Mouse (Mus musculus): ENCODE results near the gene Mgat4d. TPM values are rescaled to one million over a fixed set of nuclear protein-coding genes. Genes with fewer than 3 reads are reported as not detected.

Gene Mgat4d
- polyA plus RNA-seq, 1 experiment from 2014 or later, result not detected

- H3K9me3 ChIP-seq (replicated peaks; ENCODE audit: control insufficient read depth, low read length), result no peaks in the 10 kb centered on the region
- H3K27me3 ChIP-seq (replicated peaks; ENCODE audit: control insufficient read depth, insufficient read depth, low read length), result no peaks in the 10 kb centered on the region
- H3K27ac ChIP-seq (ENCODE audit: low read depth, low read length), result no peak overlapping the region
- DNase-seq (ENCODE audit: low spot score) (no peak), ATAC-seq (no peak)
- WGBS, result 77% methylated on average over 4 of the region's 4 CpGs
- no peak overlapping the region for H3K4me3 ChIP-seq (ENCODE audit: low read depth, low read length)
- H3K4me1 ChIP-seq (ENCODE audit: control insufficient read depth, insufficient read depth, low read length), result no peaks in the 10 kb centered on the region
- H3K9ac ChIP-seq (ENCODE audit: low read length), result no peak overlapping the region
- H3K4me2 ChIP-seq (ENCODE audit: low read length), result no peak overlapping the region
- H3K36me3 ChIP-seq (ENCODE audit: control insufficient read depth, insufficient read depth, low read length), result no peaks in the 10 kb centered on the region
Observed at GRCm38 (mm10) chr8:83380141-83380540, 31.9 kb downstream of the Mgat4d start.

DNA sequence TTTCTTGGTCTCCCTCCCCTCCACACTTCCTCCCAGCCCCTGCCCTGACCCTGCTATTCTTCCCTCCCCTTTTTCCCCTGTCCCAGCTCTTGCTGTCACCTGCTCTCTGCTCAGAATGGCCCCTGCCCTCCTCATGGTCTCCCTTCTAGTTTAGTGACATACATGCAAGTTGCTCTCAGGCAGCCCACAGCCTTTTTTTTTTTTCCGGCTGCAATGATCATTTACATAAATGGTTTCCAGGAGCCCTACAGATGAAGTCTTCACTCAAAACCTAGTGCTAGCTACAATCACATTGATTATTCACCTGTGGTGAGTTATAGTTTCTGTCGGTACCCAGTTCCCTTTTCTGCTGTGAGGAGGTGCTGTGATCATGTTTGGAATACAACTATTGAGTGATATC is 32.7 kb downstream of the Mgat4d start:
- Histone ChIP-seq H3K9me3 (replicated peaks; ENCODE audit: control insufficient read depth, low read length) (no peaks in the 10 kb centered on the region), H3K4me2 (ENCODE audit: low read length) (no peak overlapping the region), H3K9ac (ENCODE audit: low read length) (no peak overlapping the region), H3K4me3 (ENCODE audit: low read depth, low read length) (no peak overlapping the region), H3K27me3 (replicated peaks; ENCODE audit: control insufficient read depth, insufficient read depth, low read length) (no peaks in the 10 kb centered on the region), H3K4me1 (ENCODE audit: control insufficient read depth, insufficient read depth, low read length) (no peaks in the 10 kb centered on the region), H3K27ac (ENCODE audit: low read depth, low read length) (no peak overlapping the region), H3K36me3 (ENCODE audit: control insufficient read depth, insufficient read depth, low read length) (no peaks in the 10 kb centered on the region)
- ATAC-seq (no peak), DNase-seq (ENCODE audit: low spot score) (no peak)
- WGBS, result 79% methylated on average over 2 of the region's 2 CpGs

- H3K4me2 ChIP-seq (ENCODE audit: low read length), result no peak overlapping the region
- WGBS, result 49% methylated on average over 2 of the region's 2 CpGs
- no peaks in the 10 kb centered on the region for H3K9me3 ChIP-seq (replicated peaks; ENCODE audit: control insufficient read depth, low read length)
- DNase-seq (ENCODE audit: low spot score) (no peak), ATAC-seq (no peak)
- H3K4me3 ChIP-seq (ENCODE audit: low read depth, low read length), result no peak overlapping the region
- no peak overlapping the region for H3K9ac ChIP-seq (ENCODE audit: low read length)
- no peaks in the 10 kb centered on the region for H3K27me3 ChIP-seq (replicated peaks; ENCODE audit: control insufficient read depth, insufficient read depth, low read length)
- no peak overlapping the region for H3K27ac ChIP-seq (ENCODE audit: low read depth, low read length)
- no peaks in the 10 kb centered on the region for H3K36me3 ChIP-seq (ENCODE audit: control insufficient read depth, insufficient read depth, low read length)
- H3K4me1 ChIP-seq (ENCODE audit: control insufficient read depth, insufficient read depth, low read length), result no peaks in the 10 kb centered on the region
Observed at GRCm38 (mm10) chr8:83382850-83383249, 34.6 kb downstream of the Mgat4d start.

GRCm38 (mm10) chr8:83389316-83390005 is 41.2 kb downstream of the Mgat4d start, which contains the start of gene Clgn:
TSS of gene Clgn (plus strand) at chr8:83389867.
- Histone ChIP-seq H3K9ac (ENCODE audit: low read length) (peak within 1 kb of the TSS; percentile 81), H3K4me3 (ENCODE audit: low read depth, low read length) (peak within 1 kb of the TSS; percentile 65), H3K4me2 (ENCODE audit: low read length) (peak within 1 kb of the TSS; percentile 83), H3K9me3 (replicated peaks; ENCODE audit: control insufficient read depth, low read length) (no peaks in the 10 kb centered on the region), H3K27me3 (replicated peaks; ENCODE audit: control insufficient read depth, insufficient read depth, low read length) (0 out of 2 replicates have a peak, but pooled peaks cover 4% of the 10 kb centered on the region), H3K36me3 (ENCODE audit: control insufficient read depth, insufficient read depth, low read length) (no peaks in the 10 kb centered on the region), H3K27ac (ENCODE audit: low read depth, low read length) (no peak within 1 kb of the TSS), H3K4me1 (ENCODE audit: control insufficient read depth, insufficient read depth, low read length) (no peaks in the 10 kb centered on the region)
- ATAC-seq (peak; percentile 99), DNase-seq (ENCODE audit: low spot score) (peak; percentile 89)
- 4% methylated on average over 41 of the region's 41 CpGs for WGBS

DNA sequence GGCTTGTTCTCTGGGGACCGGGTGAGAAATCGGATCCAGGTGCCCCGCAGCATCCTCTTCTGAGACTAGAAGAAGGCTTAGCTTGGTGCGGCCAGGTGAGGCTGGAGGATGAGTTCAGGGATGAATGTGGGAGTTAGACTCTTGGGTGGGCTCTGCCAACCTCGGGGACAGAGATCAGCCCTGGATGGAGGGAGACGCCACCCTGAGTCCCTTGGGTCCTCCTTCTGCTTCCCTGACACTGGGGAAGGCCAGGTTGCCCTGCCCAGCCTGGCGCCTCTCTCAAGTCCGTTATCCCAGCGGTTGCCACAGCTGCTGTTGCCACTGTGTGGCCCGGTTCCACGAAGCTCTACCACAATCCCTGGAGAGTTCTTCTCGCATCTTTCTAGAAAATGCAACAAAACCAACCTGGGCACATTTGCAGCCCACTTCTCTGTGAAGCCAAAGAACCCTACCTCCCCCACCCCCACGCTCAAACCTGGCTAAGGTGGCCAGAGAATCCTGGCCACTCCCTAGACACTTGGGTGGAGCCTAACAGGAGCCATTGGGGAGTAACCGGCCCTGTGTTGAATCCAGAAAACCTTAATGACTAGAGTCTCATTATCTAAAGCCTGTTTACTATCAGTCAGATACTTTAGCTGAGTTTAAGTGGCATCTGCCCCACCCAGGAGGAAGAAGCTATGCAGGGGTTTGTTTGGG is 41.9 kb downstream of the Mgat4d start:
- peak; percentile 2 for DNase-seq (ENCODE audit: low spot score)
- Histone ChIP-seq H3K4me2 (ENCODE audit: low read length) (peak overlapping the region; percentile 83), H3K27ac (ENCODE audit: low read depth, low read length) (no peak overlapping the region), H3K27me3 (replicated peaks; ENCODE audit: control insufficient read depth, insufficient read depth, low read length) (0 out of 2 replicates have a peak, but pooled peaks cover 4% of the 10 kb centered on the region), H3K4me1 (ENCODE audit: control insufficient read depth, insufficient read depth, low read length) (no peaks in the 10 kb centered on the region), H3K9ac (ENCODE audit: low read length) (peak overlapping the region; percentile 81), H3K9me3 (replicated peaks; ENCODE audit: control insufficient read depth, low read length) (no peaks in the 10 kb centered on the region), H3K4me3 (ENCODE audit: low read depth, low read length) (peak overlapping the region; percentile 65), H3K36me3 (ENCODE audit: control insufficient read depth, insufficient read depth, low read length) (no peaks in the 10 kb centered on the region)
- peak; percentile 64 for ATAC-seq
- 2% methylated on average over 14 of the region's 14 CpGs for WGBS

DNA sequence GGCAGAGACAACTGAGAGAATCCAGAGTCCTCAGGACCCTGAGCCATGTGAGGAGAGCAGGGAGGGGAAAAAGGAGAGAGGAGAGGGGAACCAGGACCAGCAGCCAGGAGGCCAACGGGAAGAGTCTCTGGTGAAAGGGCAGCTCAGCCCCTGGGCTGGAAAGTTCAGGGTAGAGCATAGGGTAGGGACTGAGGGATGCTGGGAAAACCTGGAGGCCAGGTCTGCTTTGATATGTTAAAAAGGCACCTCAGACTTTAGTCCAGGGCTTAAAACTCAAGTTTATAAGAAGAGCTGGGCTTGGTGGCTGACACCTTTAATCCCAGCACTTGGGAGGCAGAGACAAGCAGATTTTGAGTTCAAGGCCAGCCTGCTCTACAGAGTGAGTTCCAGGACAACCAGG is 44.2 kb downstream of the Mgat4d start:
- no peaks in the 10 kb centered on the region for H3K9me3 ChIP-seq (replicated peaks; ENCODE audit: control insufficient read depth, low read length)
- DNase-seq (ENCODE audit: low spot score) (no peak), ATAC-seq (no peak)
- no peaks in the 10 kb centered on the region for H3K36me3 ChIP-seq (ENCODE audit: control insufficient read depth, insufficient read depth, low read length)
- no peak overlapping the region for H3K9ac ChIP-seq (ENCODE audit: low read length)
- H3K4me2 ChIP-seq (ENCODE audit: low read length), result no peak overlapping the region
- no peak overlapping the region for H3K27ac ChIP-seq (ENCODE audit: low read depth, low read length)
- 50% methylated on average over 1 of the region's 1 CpGs for WGBS
- H3K4me3 ChIP-seq (ENCODE audit: low read depth, low read length), result no peak overlapping the region
- H3K27me3 ChIP-seq (replicated peaks; ENCODE audit: control insufficient read depth, insufficient read depth, low read length), result 0 out of 2 replicates have a peak, but pooled peaks cover 4% of the 10 kb centered on the region
- no peaks in the 10 kb centered on the region for H3K4me1 ChIP-seq (ENCODE audit: control insufficient read depth, insufficient read depth, low read length)

DNA sequence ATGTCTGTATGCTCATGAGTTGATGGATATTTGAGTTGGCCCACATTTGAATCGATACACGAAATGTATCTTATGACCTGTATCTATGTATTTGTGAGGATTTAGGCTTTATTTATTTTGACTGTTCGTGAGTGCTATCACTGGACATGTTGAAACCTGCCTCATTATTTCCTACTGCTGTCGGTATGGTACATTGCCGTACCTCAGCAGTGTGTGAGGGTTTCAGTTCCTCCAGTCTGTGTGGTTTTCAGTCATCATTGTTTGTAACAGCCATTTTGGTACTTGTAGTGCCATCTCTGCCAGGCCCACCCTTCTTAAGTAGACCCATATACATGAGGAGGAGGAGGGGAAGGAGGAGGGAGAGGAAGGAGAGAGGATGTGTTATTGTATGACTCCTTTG is 46.1 kb downstream of the Mgat4d start:
- H3K27ac ChIP-seq (ENCODE audit: low read depth, low read length), result no peak overlapping the region
- no peak for ATAC-seq

DNA sequence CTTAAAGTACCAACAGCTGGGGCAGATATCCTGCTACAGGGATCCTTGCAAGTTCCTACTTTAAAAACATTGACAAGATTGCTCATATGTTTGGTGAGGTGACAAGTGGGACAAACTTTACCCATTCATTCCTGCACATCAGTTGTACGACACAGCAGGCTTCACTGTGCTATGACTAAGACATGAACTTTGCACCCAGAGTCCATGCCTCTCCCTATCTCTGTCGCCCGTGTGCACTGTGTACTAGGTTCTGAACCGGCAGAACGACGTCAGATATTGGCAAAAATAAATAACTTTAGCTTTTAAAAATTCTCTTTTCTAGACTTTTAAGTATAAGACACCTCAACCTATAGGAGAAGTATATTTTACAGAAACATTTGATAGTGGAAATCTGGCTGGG is 48.4 kb downstream of the Mgat4d start:
- no peak overlapping the region for H3K4me3 ChIP-seq (ENCODE audit: low read depth, low read length)
- 86% methylated on average over 6 of the region's 6 CpGs for WGBS
- no peak overlapping the region for H3K27ac ChIP-seq (ENCODE audit: low read depth, low read length)
- DNase-seq (ENCODE audit: low spot score) (no peak), ATAC-seq (no peak)
- no peaks in the 10 kb centered on the region for H3K27me3 ChIP-seq (replicated peaks; ENCODE audit: control insufficient read depth, insufficient read depth, low read length)
- no peaks in the 10 kb centered on the region for H3K4me1 ChIP-seq (ENCODE audit: control insufficient read depth, insufficient read depth, low read length)
- no peak overlapping the region for H3K4me2 ChIP-seq (ENCODE audit: low read length)
- H3K9ac ChIP-seq (ENCODE audit: low read length), result no peak overlapping the region
- no peaks in the 10 kb centered on the region for H3K9me3 ChIP-seq (replicated peaks; ENCODE audit: control insufficient read depth, low read length)
- H3K36me3 ChIP-seq (ENCODE audit: control insufficient read depth, insufficient read depth, low read length), result no peaks in the 10 kb centered on the region

More for the DNA sequence above, 46.1 kb downstream of the Mgat4d start:
- WGBS, result 94% methylated on average over 5 of the region's 5 CpGs
- no peaks in the 10 kb centered on the region for H3K4me1 ChIP-seq (ENCODE audit: control insufficient read depth, insufficient read depth, low read length)
- H3K36me3 ChIP-seq (ENCODE audit: control insufficient read depth, insufficient read depth, low read length), result no peaks in the 10 kb centered on the region
- no peak overlapping the region for H3K9ac ChIP-seq (ENCODE audit: low read length)
- no peak for DNase-seq (ENCODE audit: low spot score)
- H3K4me3 ChIP-seq (ENCODE audit: low read depth, low read length), result no peak overlapping the region
- 0 out of 2 replicates have a peak, but pooled peaks cover 4% of the 10 kb centered on the region for H3K27me3 ChIP-seq (replicated peaks; ENCODE audit: control insufficient read depth, insufficient read depth, low read length)
- no peaks in the 10 kb centered on the region for H3K9me3 ChIP-seq (replicated peaks; ENCODE audit: control insufficient read depth, low read length)
- H3K4me2 ChIP-seq (ENCODE audit: low read length), result no peak overlapping the region

GRCm38 (mm10) chr8:83397726-83398125 is 49.5 kb downstream of the Mgat4d start:
- H3K4me1 ChIP-seq (ENCODE audit: control insufficient read depth, insufficient read depth, low read length), result no peaks in the 10 kb centered on the region
- no peak for DNase-seq (ENCODE audit: low spot score)
- H3K4me2 ChIP-seq (ENCODE audit: low read length), result no peak overlapping the region
- no peaks in the 10 kb centered on the region for H3K36me3 ChIP-seq (ENCODE audit: control insufficient read depth, insufficient read depth, low read length)
- H3K27ac ChIP-seq (ENCODE audit: low read depth, low read length), result no peak overlapping the region
- H3K9ac ChIP-seq (ENCODE audit: low read length), result no peak overlapping the region
- H3K4me3 ChIP-seq (ENCODE audit: low read depth, low read length), result no peak overlapping the region
- 72% methylated on average over 4 of the region's 4 CpGs for WGBS
- H3K27me3 ChIP-seq (replicated peaks; ENCODE audit: control insufficient read depth, insufficient read depth, low read length), result no peaks in the 10 kb centered on the region
- no peaks in the 10 kb centered on the region for H3K9me3 ChIP-seq (replicated peaks; ENCODE audit: control insufficient read depth, low read length)
- ATAC-seq, result no peak
